Mouse (Mus musculus): Measurements from ENCODE around the gene Tra2a. TPM values are rescaled to one million over a fixed set of nuclear protein-coding genes. Genes with fewer than 3 reads are reported as not detected.

Tra2a gene
- polyA plus RNA-seq, 1 experiment: 97.6 TPM

DNA sequence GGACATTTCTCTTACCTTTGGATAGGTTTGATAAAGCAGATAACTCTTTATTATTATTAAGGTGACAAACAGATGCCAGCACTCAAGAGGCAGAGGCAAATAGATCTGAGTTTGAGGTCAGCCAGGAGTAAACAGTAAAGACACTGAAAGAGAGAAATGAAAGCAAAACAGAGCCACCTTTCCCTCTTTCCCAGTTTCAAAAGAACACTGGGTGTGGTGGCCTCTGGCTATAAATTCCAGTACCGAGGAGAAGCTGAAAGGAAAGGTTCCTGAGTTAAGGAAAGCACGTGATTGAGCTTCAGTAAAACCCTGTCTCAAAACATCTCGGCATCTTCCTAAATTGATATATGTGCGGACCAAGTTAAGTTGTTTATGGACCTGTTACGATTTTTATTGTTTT is 4.1 kb downstream of the Tra2a start:
- no peaks in the 10 kb centered on the region for H3K4me1 ChIP-seq (ENCODE audit: control insufficient read depth, insufficient read depth, low read length)
- H3K27ac ChIP-seq (ENCODE audit: insufficient read depth, low read length): no peak overlapping the region
- DNase-seq: no peak
- 72% methylated on average over 5 of the region's 5 CpGs for WGBS
- TF ChIP-seq POLR2A (IDR thresholded peaks at IDR 0.05; ENCODE audit: borderline replicate concordance, insufficient read depth, low read length) (no peak), CTCF (IDR thresholded peaks at IDR 0.05; ENCODE audit: borderline replicate concordance, insufficient read depth, low read depth, low read length) (no peak)
- H3K4me3 ChIP-seq (replicated peaks; ENCODE audit: insufficient read depth, low read depth, low read length): no peak overlapping the region
- H3K27me3 ChIP-seq (ENCODE audit: control insufficient read depth, insufficient read depth, low read length): no peaks in the 10 kb centered on the region

DNA sequence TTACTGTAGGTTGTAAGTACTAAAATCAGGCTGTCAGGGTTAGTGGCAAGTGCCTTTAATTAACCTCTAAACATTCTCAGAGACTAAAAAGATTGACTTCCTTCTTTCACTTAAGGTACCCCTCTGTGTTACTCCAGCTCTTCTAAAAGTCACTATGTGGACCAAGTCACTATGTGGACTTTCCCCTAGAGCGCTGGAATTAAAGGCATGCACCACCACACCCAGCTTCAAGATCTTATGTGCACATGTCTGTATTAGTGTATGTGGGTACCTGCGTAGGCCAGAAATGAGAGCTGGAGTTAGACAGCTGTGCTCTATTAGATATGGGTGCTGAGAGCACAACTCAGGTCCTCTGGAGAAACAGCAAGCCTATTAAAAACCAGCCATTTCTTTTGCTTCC is 6.0 kb downstream of the Tra2a start:
- no peak for DNase-seq
- TF ChIP-seq POLR2A (IDR thresholded peaks at IDR 0.05; ENCODE audit: borderline replicate concordance, insufficient read depth, low read length) (no peak), CTCF (IDR thresholded peaks at IDR 0.05; ENCODE audit: borderline replicate concordance, insufficient read depth, low read depth, low read length) (no peak)
- Histone ChIP-seq H3K27me3 (ENCODE audit: control insufficient read depth, insufficient read depth, low read length) (no peaks in the 10 kb centered on the region), H3K27ac (ENCODE audit: insufficient read depth, low read length) (no peak overlapping the region), H3K4me1 (ENCODE audit: control insufficient read depth, insufficient read depth, low read length) (no peaks in the 10 kb centered on the region), H3K4me3 (replicated peaks; ENCODE audit: insufficient read depth, low read depth, low read length) (no peak overlapping the region)
- 93% methylated on average over 2 of the region's 2 CpGs for WGBS

DNA sequence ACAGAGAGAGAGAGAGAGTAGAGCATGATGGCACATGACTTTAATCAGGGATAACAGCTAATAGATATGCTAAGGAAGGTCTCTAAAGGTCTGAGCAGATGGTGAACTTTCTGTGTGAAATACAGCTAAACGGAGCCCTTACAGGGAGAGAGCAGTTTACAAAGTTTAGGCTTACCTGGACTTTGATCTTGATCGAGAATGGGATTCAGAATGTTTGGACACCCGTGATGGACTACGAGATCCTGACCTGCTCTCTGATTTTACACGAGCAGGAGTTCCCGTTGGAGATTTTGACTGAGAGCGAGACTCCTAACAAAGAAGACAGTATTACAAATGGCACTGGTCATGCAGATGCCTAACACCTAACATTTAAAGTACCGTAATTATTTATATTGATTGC is 11.6 kb downstream of the Tra2a start:
- TF ChIP-seq POLR2A (IDR thresholded peaks at IDR 0.05; ENCODE audit: borderline replicate concordance, insufficient read depth, low read length) (no peak), CTCF (IDR thresholded peaks at IDR 0.05; ENCODE audit: borderline replicate concordance, insufficient read depth, low read depth, low read length) (no peak)
- H3K27me3 ChIP-seq (ENCODE audit: control insufficient read depth, insufficient read depth, low read length): no peaks in the 10 kb centered on the region
- WGBS: 94% methylated on average over 8 of the region's 8 CpGs
- no peak for DNase-seq
- no peaks in the 10 kb centered on the region for H3K4me1 ChIP-seq (ENCODE audit: control insufficient read depth, insufficient read depth, low read length)
- no peak overlapping the region for H3K27ac ChIP-seq (ENCODE audit: insufficient read depth, low read length)
- no peak overlapping the region for H3K4me3 ChIP-seq (replicated peaks; ENCODE audit: insufficient read depth, low read depth, low read length)

DNA sequence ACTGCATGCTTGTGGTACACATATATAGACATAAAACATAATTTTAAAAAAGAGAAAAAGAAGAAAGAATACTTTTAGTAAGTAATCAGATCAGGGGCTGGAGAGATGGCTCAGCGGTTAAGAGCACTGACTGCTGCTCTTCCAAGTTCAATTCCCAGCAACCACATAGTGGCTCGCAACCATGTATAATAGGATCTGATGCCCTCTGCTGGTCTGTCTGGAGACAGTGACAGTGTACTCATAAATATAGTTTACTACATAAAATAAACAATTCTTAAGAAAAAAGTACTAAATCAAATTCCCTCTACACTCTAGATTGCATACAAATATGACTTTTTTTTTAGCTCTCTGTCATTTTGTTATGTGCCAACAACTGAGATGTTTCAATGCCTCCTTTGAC is 12.6 kb downstream of the Tra2a start:
- Histone ChIP-seq H3K27me3 (ENCODE audit: control insufficient read depth, insufficient read depth, low read length) (no peaks in the 10 kb centered on the region), H3K27ac (ENCODE audit: insufficient read depth, low read length) (no peak overlapping the region), H3K4me3 (replicated peaks; ENCODE audit: insufficient read depth, low read depth, low read length) (no peak overlapping the region), H3K4me1 (ENCODE audit: control insufficient read depth, insufficient read depth, low read length) (no peaks in the 10 kb centered on the region)
- WGBS: 96% methylated on average over 2 of the region's 2 CpGs
- no peak for TF ChIP-seq CTCF (IDR thresholded peaks at IDR 0.05; ENCODE audit: borderline replicate concordance, insufficient read depth, low read depth, low read length)
- TF ChIP-seq POLR2A (IDR thresholded peaks at IDR 0.05; ENCODE audit: borderline replicate concordance, insufficient read depth, low read length): no peak
- DNase-seq: no peak

DNA sequence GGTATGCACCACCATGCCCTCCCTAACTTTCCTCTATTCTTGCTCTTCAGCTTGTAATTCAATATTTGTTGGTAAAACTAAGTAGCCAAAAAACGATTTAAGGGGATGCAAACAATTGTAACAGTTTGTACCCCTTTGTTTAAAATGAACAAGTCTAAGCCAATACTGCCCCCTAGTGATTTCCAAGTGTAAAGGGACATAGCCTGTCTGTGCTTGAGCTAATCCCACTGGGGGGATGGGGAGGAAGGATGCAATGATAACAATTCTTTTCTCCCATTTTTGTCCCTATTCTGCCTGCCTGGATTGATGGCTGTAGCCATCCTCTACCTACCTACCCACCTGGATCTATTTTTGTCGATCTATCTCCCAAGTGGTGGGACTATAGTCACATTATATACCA is 16.6 kb downstream of the Tra2a start:
- DNase-seq: peak in 1 of 2 experiments; percentile 20
- no peak overlapping the region for H3K4me3 ChIP-seq (replicated peaks; ENCODE audit: insufficient read depth, low read depth, low read length)
- peak; percentile 46; the same call in 1 of the 2 replicates for TF ChIP-seq CTCF (IDR thresholded peaks at IDR 0.05; ENCODE audit: borderline replicate concordance, insufficient read depth, low read depth, low read length)
- no peak for TF ChIP-seq POLR2A (IDR thresholded peaks at IDR 0.05; ENCODE audit: borderline replicate concordance, insufficient read depth, low read length)
- no peak overlapping the region for H3K27ac ChIP-seq (ENCODE audit: insufficient read depth, low read length)
- 43% methylated on average over 2 of the region's 2 CpGs for WGBS
- no peaks in the 10 kb centered on the region for H3K27me3 ChIP-seq (ENCODE audit: control insufficient read depth, insufficient read depth, low read length)
- no peaks in the 10 kb centered on the region for H3K4me1 ChIP-seq (ENCODE audit: control insufficient read depth, insufficient read depth, low read length)

DNA sequence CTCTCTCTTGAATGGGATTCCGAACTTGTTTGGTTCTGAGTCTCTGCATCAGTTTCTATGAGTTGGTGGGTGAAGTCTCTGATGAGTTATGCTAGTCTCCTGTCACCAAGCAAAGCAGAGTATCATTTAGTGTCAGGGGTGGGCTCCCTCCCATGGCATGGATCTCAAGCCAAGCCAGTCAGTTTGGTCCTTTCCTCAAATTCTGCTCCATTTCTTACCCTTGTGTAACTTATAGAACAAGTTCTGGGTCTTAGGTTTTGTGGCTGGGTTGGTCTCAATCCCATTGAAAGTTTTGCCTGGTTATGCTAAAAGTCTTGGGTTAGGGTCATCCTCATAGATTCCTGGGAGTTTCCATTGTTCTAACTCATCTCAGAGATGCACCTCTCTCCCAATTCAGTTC is 21.5 kb downstream of the Tra2a start:
- H3K4me1 ChIP-seq (ENCODE audit: control insufficient read depth, insufficient read depth, low read length): no peaks in the 10 kb centered on the region
- 81% methylated on average over 1 of the region's 1 CpGs for WGBS
- no peak overlapping the region for H3K4me3 ChIP-seq (replicated peaks; ENCODE audit: insufficient read depth, low read depth, low read length)
- H3K27ac ChIP-seq (ENCODE audit: insufficient read depth, low read length): no peak overlapping the region
- TF ChIP-seq POLR2A (IDR thresholded peaks at IDR 0.05; ENCODE audit: borderline replicate concordance, insufficient read depth, low read length) (no peak), CTCF (IDR thresholded peaks at IDR 0.05; ENCODE audit: borderline replicate concordance, insufficient read depth, low read depth, low read length) (no peak)
- H3K27me3 ChIP-seq (ENCODE audit: control insufficient read depth, insufficient read depth, low read length): no peaks in the 10 kb centered on the region
- no peak for DNase-seq

DNA sequence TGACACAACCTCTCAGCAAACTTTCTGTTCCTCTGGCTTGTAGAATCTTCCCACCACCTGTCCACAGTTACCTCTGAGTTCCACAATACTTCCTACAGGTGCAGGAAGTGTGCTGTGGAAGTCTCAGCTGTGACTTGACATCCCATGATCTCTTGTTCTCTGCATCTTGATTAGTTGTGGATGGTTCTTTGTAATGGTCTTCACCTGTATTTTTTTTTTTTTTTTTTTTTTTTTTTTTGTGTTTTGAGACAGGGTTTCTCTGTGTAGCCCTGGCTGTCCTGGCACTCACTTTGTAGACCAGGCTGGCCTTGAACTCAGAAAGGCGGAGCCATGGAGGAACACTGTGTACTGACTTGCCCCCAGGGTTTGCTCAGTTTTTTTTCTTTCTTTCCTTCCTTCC is 22.3 kb downstream of the Tra2a start:
- TF ChIP-seq POLR2A (IDR thresholded peaks at IDR 0.05; ENCODE audit: borderline replicate concordance, insufficient read depth, low read length) (no peak), CTCF (IDR thresholded peaks at IDR 0.05; ENCODE audit: borderline replicate concordance, insufficient read depth, low read depth, low read length) (no peak)
- Histone ChIP-seq H3K27ac (ENCODE audit: insufficient read depth, low read length) (no peak overlapping the region), H3K4me3 (replicated peaks; ENCODE audit: insufficient read depth, low read depth, low read length) (no peak overlapping the region), H3K27me3 (ENCODE audit: control insufficient read depth, insufficient read depth, low read length) (no peaks in the 10 kb centered on the region), H3K4me1 (ENCODE audit: control insufficient read depth, insufficient read depth, low read length) (no peaks in the 10 kb centered on the region)
- 93% methylated on average over 1 of the region's 1 CpGs for WGBS
- no peak for DNase-seq

DNA sequence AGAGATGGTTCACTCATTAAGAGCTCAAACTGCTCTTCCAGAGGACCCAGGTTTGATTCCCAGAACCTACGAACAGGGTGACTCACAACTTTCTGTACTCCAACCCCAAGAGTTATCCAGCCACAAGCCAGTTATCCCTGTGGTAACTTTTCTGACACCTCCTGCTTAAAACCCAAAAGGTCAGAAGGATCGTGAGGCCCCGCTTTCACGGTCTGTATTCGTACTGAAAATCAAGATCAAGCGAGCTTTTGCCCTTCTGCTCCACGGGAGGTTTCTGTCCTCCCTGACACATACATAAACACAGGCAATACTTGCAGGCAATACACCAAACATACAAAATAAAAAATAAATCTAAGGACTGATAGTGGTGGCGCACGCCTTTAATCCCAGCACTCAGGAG is 27.5 kb downstream of the Tra2a start:
- Histone ChIP-seq H3K4me3 (replicated peaks; ENCODE audit: insufficient read depth, low read depth, low read length) (no peak overlapping the region), H3K27ac (ENCODE audit: insufficient read depth, low read length) (no peak overlapping the region), H3K27me3 (ENCODE audit: control insufficient read depth, insufficient read depth, low read length) (peaks cover 2% of the 10 kb centered on the region; the same call in 1 of the 2 replicates), H3K4me1 (ENCODE audit: control insufficient read depth, insufficient read depth, low read length) (no peaks in the 10 kb centered on the region)
- peak; percentile 100 for DNase-seq
- 67% methylated on average over 9 of the region's 9 CpGs for WGBS
- TF ChIP-seq CTCF (IDR thresholded peaks at IDR 0.05; ENCODE audit: borderline replicate concordance, insufficient read depth, low read depth, low read length) (no peak), POLR2A (IDR thresholded peaks at IDR 0.05; ENCODE audit: borderline replicate concordance, insufficient read depth, low read length) (no peak)

Measured in cerebellum, adult 2 months (tissue).